Mouse (Mus musculus) CD4-positive helper T cell, adult 2 months (primary cell): ENCODE measurements around the gene Klf16.
A peak's percentile ranks its signal among the peaks of the same experiment; 100 is the strongest.

Experiments
- DNase-seq: peaks from one replicate; pipeline ENCODE4 v3.0.0-alpha.2; 2012; ENCODE audit warnings: low read depth, missing footprints, low spot score

The Klf16 gene

GRCm38 (mm10) chr10:80543873-80544272, 33.2 kb downstream of the Klf16 start:
- no peak for DNase-seq

GRCm38 (mm10) chr10:80539493-80539892, 37.6 kb downstream of the Klf16 start:
- no peak for DNase-seq

DNA sequence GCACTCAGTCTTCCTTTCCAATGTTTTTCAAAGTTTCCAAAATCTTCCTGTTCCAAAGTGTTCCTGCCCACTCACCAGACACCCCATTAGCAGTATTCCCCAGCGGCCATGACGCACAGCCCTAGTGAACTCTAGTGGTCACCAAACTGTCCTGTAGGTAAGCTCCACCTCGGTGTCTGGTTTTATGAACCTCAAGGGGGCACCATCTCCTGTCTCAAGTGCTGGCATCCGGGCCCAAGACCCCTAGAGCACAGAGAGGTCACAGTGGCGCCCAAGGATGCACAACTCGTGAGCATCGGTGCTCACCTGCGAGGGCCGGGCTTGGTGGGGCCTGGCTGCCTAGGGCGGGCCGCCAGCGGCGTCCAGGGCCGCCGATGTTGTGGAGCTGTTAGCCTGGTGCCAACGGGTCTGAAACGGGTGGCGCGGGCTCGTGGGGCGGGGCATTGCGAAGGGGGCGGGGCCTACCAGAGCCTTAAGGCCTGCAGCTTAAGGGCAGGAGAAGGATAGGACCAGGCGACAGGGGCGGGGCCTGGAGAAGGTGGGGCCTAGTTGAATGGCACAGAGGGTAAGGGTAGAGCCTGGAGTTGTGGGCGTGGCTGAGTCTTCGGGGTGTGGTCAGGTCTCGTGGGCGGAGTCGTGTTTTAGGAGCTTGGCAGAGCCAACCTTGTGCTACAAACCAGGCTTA, 38.3 kb downstream of the Klf16 start, which contains the start of gene Atp8b3:
Gene Atp8b3 (minus strand): TSS at position 415 of the 685 bp plus-strand sequence.
- DNase-seq = peak; percentile 90

DNA sequence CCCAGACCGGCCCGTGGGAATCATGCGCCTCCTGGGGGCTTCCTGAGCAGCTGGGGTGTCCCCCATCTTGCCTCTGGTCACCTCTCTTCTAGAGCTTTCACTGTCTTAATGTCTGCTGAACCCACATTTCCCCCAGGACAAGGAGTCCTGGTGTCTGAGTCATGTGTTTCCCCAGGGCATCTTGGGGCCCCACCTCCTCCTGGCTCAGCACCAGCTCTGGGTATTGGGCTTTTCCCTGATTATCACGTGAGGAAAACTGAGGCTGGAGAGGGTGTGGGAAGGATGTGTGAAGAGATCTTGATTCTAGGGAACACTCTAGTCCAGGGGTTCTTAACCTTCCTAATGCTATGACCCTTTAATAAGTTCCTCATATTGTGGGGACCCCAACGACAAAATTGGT, 38.9 kb downstream of the Klf16 start:
- DNase-seq = no peak

DNA sequence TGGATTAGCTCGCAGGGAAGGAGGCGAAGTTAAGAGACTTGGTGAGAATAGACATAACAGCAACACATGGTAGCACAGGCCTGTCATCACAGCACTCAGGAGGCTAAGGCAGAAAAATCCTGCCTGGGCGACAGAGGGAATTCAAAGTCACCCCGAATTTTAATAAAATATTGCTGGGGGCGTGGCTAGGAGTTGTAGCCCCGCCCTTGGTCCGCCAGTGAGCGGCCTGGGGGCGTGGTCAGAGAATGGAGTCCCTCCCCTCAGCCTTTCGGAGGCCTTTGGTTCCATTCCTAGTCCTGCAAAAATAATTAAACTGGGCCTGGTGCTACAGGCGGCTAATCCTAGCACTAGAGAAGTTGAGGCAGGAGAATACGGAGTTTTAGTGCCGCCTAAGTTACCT, 41.4 kb downstream of the Klf16 start:
- no peak for DNase-seq

DNA sequence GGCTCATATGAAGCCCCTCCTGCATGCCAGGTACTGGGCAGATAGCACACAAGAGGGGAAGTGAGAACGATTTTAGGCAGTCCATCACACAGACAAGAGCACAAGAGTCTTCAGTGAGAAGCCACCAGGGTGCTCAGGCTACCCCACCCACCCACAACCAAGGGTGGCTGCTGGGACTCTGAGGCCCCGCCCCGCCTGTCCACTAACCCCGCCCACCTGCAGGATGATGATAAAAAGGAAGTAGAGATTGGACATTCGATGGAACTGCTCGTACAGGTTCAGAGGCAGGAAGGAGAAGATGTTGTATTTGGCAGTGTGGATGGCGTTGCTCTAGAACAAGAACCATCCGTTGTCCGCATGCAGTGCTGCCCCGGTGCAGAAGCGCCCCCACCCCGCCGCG, 42.0 kb downstream of the Klf16 start:
- peak; percentile 49 for DNase-seq

- no peak for DNase-seq
Measured at GRCm38 (mm10) chr10:80533704-80534103, 43.4 kb downstream of the Klf16 start.

DNA sequence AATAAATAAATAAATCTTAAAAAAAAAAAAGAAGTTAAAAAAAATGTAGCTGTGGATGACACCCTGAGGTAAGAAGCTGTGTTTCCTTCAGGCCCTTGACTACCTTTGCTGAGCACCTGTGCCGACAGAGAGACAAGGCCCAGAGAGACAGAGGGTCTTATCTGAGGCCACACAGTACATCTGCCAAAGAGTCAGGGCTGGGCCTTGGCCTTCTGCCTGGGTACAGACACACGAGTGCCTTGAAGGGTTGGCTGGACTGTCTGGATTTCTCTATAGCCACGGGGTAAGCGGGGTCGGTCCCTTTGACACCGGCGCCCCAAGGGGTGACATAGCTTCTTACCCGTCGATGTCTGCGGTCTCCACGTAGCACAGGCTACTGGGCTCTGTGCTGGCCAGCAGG, 44.3 kb downstream of the Klf16 start:
- no peak for DNase-seq

DNA sequence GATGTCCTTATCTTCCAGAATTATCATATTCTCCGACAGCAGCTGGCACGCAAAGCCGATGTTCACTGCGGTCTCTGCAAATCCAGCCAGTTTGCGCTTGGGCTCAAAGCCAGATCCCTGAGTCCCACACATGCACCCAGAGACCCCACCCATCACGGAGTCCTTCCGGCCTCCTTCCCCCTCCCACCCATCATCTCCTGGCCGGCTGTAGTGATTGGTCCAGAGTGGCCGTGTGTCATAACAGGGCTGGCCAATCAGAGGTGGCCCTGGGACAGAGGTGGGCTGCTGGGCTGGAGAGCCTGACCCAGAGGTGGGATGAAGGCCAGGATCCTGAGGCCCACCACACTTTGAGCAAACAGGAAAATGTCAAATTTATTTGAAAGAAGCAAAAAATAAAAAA, 50.9 kb downstream of the Klf16 start:
- no peak for DNase-seq

- DNase-seq = no peak
Measured at GRCm38 (mm10) chr10:80523299-80523698, 53.8 kb downstream of the Klf16 start.

- no peak for DNase-seq
Measured at GRCm38 (mm10) chr10:80519287-80519686, 57.8 kb downstream of the Klf16 start.
